Mouse (Mus musculus): ENCODE results near the gene Prol1. TPM values are rescaled to one million over a fixed set of nuclear protein-coding genes. Genes with fewer than 3 reads are reported as not detected.
"Not testable (repeated sequence)": the region's sequence is repeated elsewhere in the genome, so short reads cannot be mapped to it uniquely, and the experiment has no call there.

The Prol1 gene
- polyA plus RNA-seq (2011; ENCODE audit: insufficient read depth, insufficient read length, low read depth, missing spikeins), result not detected in 2 replicates

GRCm38 (mm10) chr5:88317012-88317411 lies at the start of gene Prol1:
Gene Prol1, plus strand, starts transcription at chr5:88317312.
- no peaks in the 10 kb centered on the region for H3K36me3 ChIP-seq (ENCODE audit: control insufficient read depth, insufficient read depth, low read length, poor library complexity, severe bottlenecking)
- H3K9ac ChIP-seq (ENCODE audit: low read depth, poor library complexity, severe bottlenecking), result no peak within 1 kb of the TSS
- H3K4me1 ChIP-seq (ENCODE audit: control insufficient read depth, insufficient read depth, low read length), result no peaks in the 10 kb centered on the region
- H3K27me3 ChIP-seq (ENCODE audit: control insufficient read depth, insufficient read depth, low read length, poor library complexity, severe bottlenecking), result no peaks in the 10 kb centered on the region
- no peaks in the 10 kb centered on the region for H3K9me3 ChIP-seq (replicated peaks; ENCODE audit: control insufficient read depth, insufficient read depth, low read length, poor library complexity, severe bottlenecking)
- H3K27ac ChIP-seq (ENCODE audit: insufficient read depth, low read length), result no peak within 1 kb of the TSS
- H3K4me3 ChIP-seq (ENCODE audit: low read depth, low read length), result no peak within 1 kb of the TSS
- TF ChIP-seq POLR2A (IDR thresholded peaks at IDR 0.05; ENCODE audit: insufficient read depth, low read length) (no peak), CTCF (IDR thresholded peaks at IDR 0.05; ENCODE audit: low read depth, low read length) (no peak), EP300 (IDR thresholded peaks at IDR 0.05; ENCODE audit: insufficient read depth, low read depth, low read length) (no peak)

DNA sequence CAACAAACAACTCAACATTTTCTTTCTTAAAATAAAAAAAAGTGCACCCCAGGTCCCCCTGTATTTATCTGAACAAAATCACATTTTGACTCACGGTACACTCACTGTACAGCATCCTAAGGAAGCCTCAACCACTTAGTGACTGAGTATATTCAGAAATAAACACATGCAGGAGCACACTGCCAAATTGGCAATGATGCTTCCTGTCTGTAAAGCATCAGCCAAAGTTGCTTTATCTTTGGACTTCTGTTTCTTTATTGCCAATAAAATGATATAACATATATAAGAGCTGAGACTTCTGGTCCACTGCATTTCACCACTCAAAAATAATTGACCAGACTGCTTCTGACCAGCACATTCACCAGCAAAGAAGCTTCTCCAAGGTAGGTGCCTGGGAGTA lies 48.5 kb upstream of the Prol1 start, which contains the start of gene Gm7714:
Gene Gm7714, plus strand, starts transcription at position 301 of the 400 bp plus-strand sequence.
- Histone ChIP-seq H3K9ac (ENCODE audit: low read depth, poor library complexity, severe bottlenecking) (no peak within 1 kb of the TSS), H3K4me3 (ENCODE audit: low read depth, low read length) (no peak within 1 kb of the TSS), H3K27ac (ENCODE audit: insufficient read depth, low read length) (no peak within 1 kb of the TSS), H3K4me1 (ENCODE audit: control insufficient read depth, insufficient read depth, low read length) (no peaks in the 10 kb centered on the region), H3K27me3 (ENCODE audit: control insufficient read depth, insufficient read depth, low read length, poor library complexity, severe bottlenecking) (no peaks in the 10 kb centered on the region), H3K9me3 (replicated peaks; ENCODE audit: control insufficient read depth, insufficient read depth, low read length, poor library complexity, severe bottlenecking) (no peaks in the 10 kb centered on the region), H3K36me3 (ENCODE audit: control insufficient read depth, insufficient read depth, low read length, poor library complexity, severe bottlenecking) (no peaks in the 10 kb centered on the region)
- TF ChIP-seq CTCF (IDR thresholded peaks at IDR 0.05; ENCODE audit: low read depth, low read length) (no peak), EP300 (IDR thresholded peaks at IDR 0.05; ENCODE audit: insufficient read depth, low read depth, low read length) (no peak), POLR2A (IDR thresholded peaks at IDR 0.05; ENCODE audit: insufficient read depth, low read length) (no peak)

- H3K27ac ChIP-seq (ENCODE audit: insufficient read depth, low read length); H3K4me3 ChIP-seq (ENCODE audit: low read depth, low read length); H3K9me3 ChIP-seq (replicated peaks; ENCODE audit: control insufficient read depth, insufficient read depth, low read length, poor library complexity, severe bottlenecking); H3K27me3 ChIP-seq (ENCODE audit: control insufficient read depth, insufficient read depth, low read length, poor library complexity, severe bottlenecking); H3K4me1 ChIP-seq (ENCODE audit: control insufficient read depth, insufficient read depth, low read length); H3K9ac ChIP-seq (ENCODE audit: low read depth, poor library complexity, severe bottlenecking); H3K36me3 ChIP-seq (ENCODE audit: control insufficient read depth, insufficient read depth, low read length, poor library complexity, severe bottlenecking): not testable (repeated sequence)
Observed at GRCm38 (mm10) chr5:88311307-88311706, 5.8 kb upstream of the Prol1 start.

- H3K9me3 ChIP-seq (replicated peaks; ENCODE audit: control insufficient read depth, insufficient read depth, low read length, poor library complexity, severe bottlenecking); H3K27ac ChIP-seq (ENCODE audit: insufficient read depth, low read length); H3K36me3 ChIP-seq (ENCODE audit: control insufficient read depth, insufficient read depth, low read length, poor library complexity, severe bottlenecking); H3K9ac ChIP-seq (ENCODE audit: low read depth, poor library complexity, severe bottlenecking); H3K4me3 ChIP-seq (ENCODE audit: low read depth, low read length); H3K27me3 ChIP-seq (ENCODE audit: control insufficient read depth, insufficient read depth, low read length, poor library complexity, severe bottlenecking); H3K4me1 ChIP-seq (ENCODE audit: control insufficient read depth, insufficient read depth, low read length): not testable (repeated sequence)
- peak; percentile 77; the same call in 1 of the 2 replicates for TF ChIP-seq EP300 (IDR thresholded peaks at IDR 0.05; ENCODE audit: insufficient read depth, low read depth, low read length)
Observed at GRCm38 (mm10) chr5:88348533-88348932, 31.4 kb downstream of the Prol1 start.

- Histone ChIP-seq H3K27me3 (ENCODE audit: control insufficient read depth, insufficient read depth, low read length, poor library complexity, severe bottlenecking) (no peaks in the 10 kb centered on the region), H3K4me3 (ENCODE audit: low read depth, low read length) (no peak overlapping the region), H3K36me3 (ENCODE audit: control insufficient read depth, insufficient read depth, low read length, poor library complexity, severe bottlenecking) (no peaks in the 10 kb centered on the region), H3K27ac (ENCODE audit: insufficient read depth, low read length) (no peak overlapping the region), H3K4me1 (ENCODE audit: control insufficient read depth, insufficient read depth, low read length) (no peaks in the 10 kb centered on the region), H3K9ac (ENCODE audit: low read depth, poor library complexity, severe bottlenecking) (no peak overlapping the region), H3K9me3 (replicated peaks; ENCODE audit: control insufficient read depth, insufficient read depth, low read length, poor library complexity, severe bottlenecking) (no peaks in the 10 kb centered on the region; the same call in 1 of the 2 replicates)
- TF ChIP-seq CTCF (IDR thresholded peaks at IDR 0.05; ENCODE audit: low read depth, low read length), result peak; percentile 9
- TF ChIP-seq EP300 (IDR thresholded peaks at IDR 0.05; ENCODE audit: insufficient read depth, low read depth, low read length), result no peak
- no peak for TF ChIP-seq POLR2A (IDR thresholded peaks at IDR 0.05; ENCODE audit: insufficient read depth, low read length)
Observed at GRCm38 (mm10) chr5:88364768-88365167, 47.7 kb downstream of the Prol1 start.

DNA sequence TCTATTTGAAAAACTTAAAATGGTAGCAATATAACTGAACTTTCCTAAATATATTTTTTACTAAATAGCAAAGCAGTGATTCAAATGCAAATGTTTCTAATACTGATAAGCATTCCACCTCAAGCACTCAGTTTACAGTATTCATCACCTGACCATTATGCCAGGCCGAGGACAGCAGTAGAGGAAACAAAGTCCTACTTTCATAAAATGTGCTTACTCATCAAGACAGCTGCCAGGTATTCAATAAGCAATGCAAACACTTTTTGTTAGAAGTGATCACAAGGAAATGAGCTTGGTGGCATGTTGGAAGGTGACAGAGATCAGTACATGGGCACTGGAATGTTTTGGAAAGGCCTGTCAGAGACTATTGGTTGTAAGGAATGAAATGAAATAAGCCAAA lies 49.8 kb downstream of the Prol1 start:
- Histone ChIP-seq H3K36me3 (ENCODE audit: control insufficient read depth, insufficient read depth, low read length, poor library complexity, severe bottlenecking) (no peaks in the 10 kb centered on the region), H3K9me3 (replicated peaks; ENCODE audit: control insufficient read depth, insufficient read depth, low read length, poor library complexity, severe bottlenecking) (no peaks in the 10 kb centered on the region), H3K27ac (ENCODE audit: insufficient read depth, low read length) (no peak overlapping the region), H3K9ac (ENCODE audit: low read depth, poor library complexity, severe bottlenecking) (no peak overlapping the region), H3K27me3 (ENCODE audit: control insufficient read depth, insufficient read depth, low read length, poor library complexity, severe bottlenecking) (no peaks in the 10 kb centered on the region), H3K4me3 (ENCODE audit: low read depth, low read length) (no peak overlapping the region), H3K4me1 (ENCODE audit: control insufficient read depth, insufficient read depth, low read length) (no peaks in the 10 kb centered on the region)
- TF ChIP-seq POLR2A (IDR thresholded peaks at IDR 0.05; ENCODE audit: insufficient read depth, low read length) (no peak), EP300 (IDR thresholded peaks at IDR 0.05; ENCODE audit: insufficient read depth, low read depth, low read length) (no peak), CTCF (IDR thresholded peaks at IDR 0.05; ENCODE audit: low read depth, low read length) (no peak)
